Mouse (Mus musculus) thymus, adult 2 months (tissue): ENCODE measurements around the gene Rap1gap2.

ENCODE experiments used
- CTCF ChIP-seq: fragments of 200-500 bp; IDR thresholded peaks from 2 replicates; pipeline ENCODE4 v1.5.1; 2012; ENCODE audit warnings: mild to moderate bottlenecking, control low read depth, low read length, moderate library complexity, borderline replicate concordance; ENCODE audit not compliant: control insufficient read depth, poor library complexity, insufficient read depth; ENCODE audit errors: extremely low read depth
- POLR2A ChIP-seq: fragments of 200-500 bp; IDR thresholded peaks from 2 replicates; pipeline ENCODE4 v1.6.1; 2012; ENCODE audit warnings: mild to moderate bottlenecking, low read length, control low read depth, moderate library complexity; ENCODE audit not compliant: control insufficient read depth, poor library complexity, insufficient read depth; ENCODE audit errors: extremely low read depth

DNA sequence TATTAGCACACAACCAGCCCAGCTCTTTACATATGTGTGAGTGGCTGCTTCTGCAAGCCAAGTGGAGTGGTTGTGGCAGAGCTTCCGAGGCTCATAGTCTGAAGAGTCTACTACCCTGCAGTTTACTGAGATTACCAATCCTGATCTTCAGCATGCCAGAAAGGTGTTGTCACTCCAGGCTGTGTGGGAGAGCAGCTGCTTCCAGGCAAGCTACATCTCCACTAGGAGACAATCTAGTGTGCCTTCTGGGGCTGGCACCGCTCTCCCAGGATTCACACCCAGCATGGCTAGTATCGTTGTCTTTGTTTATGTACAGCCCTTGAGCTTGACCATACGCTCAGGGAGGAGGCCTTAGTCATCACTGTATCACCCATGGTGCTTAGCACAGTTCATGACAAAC lies 191.1 kb downstream of the Rap1gap2 start:
- TF ChIP-seq CTCF: no peak
- no peak for TF ChIP-seq POLR2A
